Mouse (Mus musculus) ES-E14 (cell line): ENCODE data around the gene Soat2.

Source experiments
- CHD2 ChIP-seq: IDR thresholded peaks from 2 replicates; pipeline ENCODE4 v1.6.1; 2014; ENCODE audit warnings: mild to moderate bottlenecking, low read depth, low read length, inconsistent platforms
- HCFC1 ChIP-seq: IDR thresholded peaks from 2 replicates; pipeline ENCODE4 v1.6.1; 2012; ENCODE audit warnings: low read length, inconsistent platforms, borderline replicate concordance; ENCODE audit not compliant: insufficient read depth
- MAFK ChIP-seq: IDR thresholded peaks from 2 replicates; pipeline ENCODE4 v1.6.1; 2014; ENCODE audit warnings: mild to moderate bottlenecking, low read depth, low read length, inconsistent platforms; ENCODE audit not compliant: insufficient read depth
- ZC3H11A ChIP-seq: IDR thresholded peaks from 2 replicates; pipeline ENCODE4 v1.6.1; 2012; ENCODE audit warnings: low read depth, mild to moderate bottlenecking, inconsistent platforms, low read length, borderline replicate concordance

DNA sequence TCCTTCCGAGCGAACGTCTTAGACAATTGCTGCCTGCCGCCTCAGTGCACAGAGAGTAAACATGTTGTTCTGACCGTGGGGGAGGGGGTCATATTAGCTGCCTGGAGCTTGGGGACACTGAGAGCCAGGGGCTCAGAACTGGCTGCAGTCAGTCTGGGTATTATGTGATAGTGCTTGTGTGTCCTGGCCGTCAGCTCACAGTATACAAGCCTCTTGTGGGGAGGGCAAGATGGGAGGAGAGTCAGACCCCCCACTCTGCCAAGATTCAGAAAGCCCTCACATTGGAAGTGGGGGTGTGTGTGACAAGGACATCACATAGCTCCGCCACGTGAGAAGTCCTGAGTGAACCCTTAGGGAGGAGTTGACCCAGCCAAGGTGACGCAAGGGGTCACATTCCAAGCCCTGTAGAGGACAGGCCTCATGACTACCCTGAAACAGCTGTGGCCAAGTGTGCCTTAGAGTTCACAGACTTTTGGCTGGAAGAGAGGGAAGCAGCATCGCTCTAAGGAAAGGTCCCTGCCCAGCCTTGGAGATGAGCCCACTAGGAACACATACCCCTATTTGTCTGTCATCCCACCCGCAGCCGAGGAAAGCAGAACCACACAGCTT lies 46.3 kb upstream of the Soat2 start:
- TF ChIP-seq HCFC1 (no peak), MAFK (no peak), CHD2 (no peak), ZC3H11A (no peak)
